Mouse (Mus musculus) ZHBTc4 (cell line): Measurements from ENCODE around the gene Ccdc84.
"Not testable (repeated sequence)": the region's sequence is repeated elsewhere in the genome, so short reads cannot be mapped to it uniquely, and the experiment has no call there.

Experiments used
- DNase-seq: peaks from one replicate; pipeline ENCODE4 v3.0.0-alpha.2; 2011; ENCODE audit warnings: low read depth, low spot score

The Ccdc84 gene

GRCm38 (mm10) chr9:44418519-44419385 lies at the start of gene Ccdc84:
TSS of gene Ccdc84 (minus strand) at chr9:44418569.
- DNase-seq = peak; percentile 95

- no peak for DNase-seq
These were observed 43.6 kb upstream of the Ccdc84 start for GRCm38 (mm10) chr9:44461950-44462349.

GRCm38 (mm10) chr9:44457035-44457742 lies 38.8 kb upstream of the Ccdc84 start:
- DNase-seq = peak; percentile 76

GRCm38 (mm10) chr9:44454891-44455220 lies 36.5 kb upstream of the Ccdc84 start, which contains the start of gene Upk2:
TSS of gene Upk2 (minus strand) at chr9:44454976.
- DNase-seq = peak; percentile 73

- peak; percentile 93 for DNase-seq
These were observed 35.9 kb upstream of the Ccdc84 start for GRCm38 (mm10) chr9:44454132-44454890.

GRCm38 (mm10) chr9:44450387-44450786 lies 32.0 kb upstream of the Ccdc84 start:
- peak; percentile 77 for DNase-seq

- DNase-seq = not testable (repeated sequence)
These were observed 26.1 kb upstream of the Ccdc84 start for GRCm38 (mm10) chr9:44444402-44445025.

GRCm38 (mm10) chr9:44440961-44441360 lies 22.6 kb upstream of the Ccdc84 start, which contains the start of gene Foxr1:
TSS of gene Foxr1 (minus strand) at chr9:44441136.
- peak; percentile 84 for DNase-seq

GRCm38 (mm10) chr9:44435747-44436146 lies 17.4 kb upstream of the Ccdc84 start:
- no peak for DNase-seq

- peak; percentile 48 for DNase-seq
These were observed 14.3 kb upstream of the Ccdc84 start for GRCm38 (mm10) chr9:44432577-44433185.

GRCm38 (mm10) chr9:44423576-44423975 lies 5.2 kb upstream of the Ccdc84 start:
- peak; percentile 58 for DNase-seq

GRCm38 (mm10) chr9:44420280-44420898 lies 2.0 kb upstream of the Ccdc84 start:
- DNase-seq = peak; percentile 82

GRCm38 (mm10) chr9:44419730-44420129 lies 1.4 kb upstream of the Ccdc84 start:
- not testable (repeated sequence) for DNase-seq

GRCm38 (mm10) chr9:44417892-44418363 lies 441 bp downstream of the Ccdc84 start:
- DNase-seq = peak; percentile 93

GRCm38 (mm10) chr9:44417156-44417891 lies 1.0 kb downstream of the Ccdc84 start:
- DNase-seq = no peak

GRCm38 (mm10) chr9:44412781-44413180 lies 5.6 kb downstream of the Ccdc84 start:
- DNase-seq = no peak

- DNase-seq = no peak
These were observed 6.1 kb downstream of the Ccdc84 start for GRCm38 (mm10) chr9:44412306-44412705.

- DNase-seq = no peak
These were observed 6.7 kb downstream of the Ccdc84 start for GRCm38 (mm10) chr9:44411601-44412130.

- DNase-seq = peak; percentile 75
These were observed 7.6 kb downstream of the Ccdc84 start for GRCm38 (mm10) chr9:44410647-44411336.
